Mouse (Mus musculus): ENCODE measurements around the gene BC147527.
"Not testable (repeated sequence)": the region's sequence is repeated elsewhere in the genome, so short reads cannot be mapped to it uniquely, and the experiment has no call there.

Gene BC147527

GRCm38 (mm10) chr13:120299991-120300442 is at the start of gene BC147527:
TSS of gene BC147527 (plus strand) at chr13:120300392.
- no peak for DNase-seq (ENCODE audit: low spot score)

- DNase-seq (ENCODE audit: low spot score), result not testable (repeated sequence)
Observed at GRCm38 (mm10) chr13:120251208-120251924, 48.8 kb upstream of the BC147527 start.

GRCm38 (mm10) chr13:120258817-120259658 is 41.2 kb upstream of the BC147527 start:
- DNase-seq (ENCODE audit: low spot score), result not testable (repeated sequence)

- not testable (repeated sequence) for DNase-seq (ENCODE audit: low spot score)
Observed at GRCm38 (mm10) chr13:120259718-120260117, 40.5 kb upstream of the BC147527 start.

- DNase-seq (ENCODE audit: low spot score), result not testable (repeated sequence)
Observed at GRCm38 (mm10) chr13:120262870-120263269, 37.3 kb upstream of the BC147527 start, which contains the start of gene AF067061. TSS of gene AF067061 (plus strand) at chr13:120263114.

GRCm38 (mm10) chr13:120277837-120278236 is 22.4 kb upstream of the BC147527 start:
- DNase-seq (ENCODE audit: low spot score), result not testable (repeated sequence)

- DNase-seq (ENCODE audit: low spot score), result no peak
Observed at GRCm38 (mm10) chr13:120278784-120279183, 21.4 kb upstream of the BC147527 start.

- DNase-seq (ENCODE audit: low spot score), result no peak
Observed at GRCm38 (mm10) chr13:120299324-120299894, 783 bp upstream of the BC147527 start.

GRCm38 (mm10) chr13:120300853-120301252 is 661 bp downstream of the BC147527 start:
- no peak for DNase-seq (ENCODE audit: low spot score)

GRCm38 (mm10) chr13:120310749-120311148 is 10.6 kb downstream of the BC147527 start:
- no peak for DNase-seq (ENCODE audit: low spot score)

GRCm38 (mm10) chr13:120313584-120313983 is 13.4 kb downstream of the BC147527 start:
- DNase-seq (ENCODE audit: low spot score), result no peak

- DNase-seq (ENCODE audit: low spot score), result not testable (repeated sequence)
Observed at GRCm38 (mm10) chr13:120316578-120316977, 16.4 kb downstream of the BC147527 start, which contains the start of gene Tcstv3. TSS of gene Tcstv3 (plus strand) at chr13:120316878.

GRCm38 (mm10) chr13:120320183-120320582 is 20.0 kb downstream of the BC147527 start:
- DNase-seq (ENCODE audit: low spot score), result no peak

GRCm38 (mm10) chr13:120320721-120321120 is 20.5 kb downstream of the BC147527 start:
- no peak for DNase-seq (ENCODE audit: low spot score)

Data from yolk sac, embryonic 10.5 days (tissue).